Mouse (Mus musculus): ENCODE measurements around the gene Idi1.

DNA sequence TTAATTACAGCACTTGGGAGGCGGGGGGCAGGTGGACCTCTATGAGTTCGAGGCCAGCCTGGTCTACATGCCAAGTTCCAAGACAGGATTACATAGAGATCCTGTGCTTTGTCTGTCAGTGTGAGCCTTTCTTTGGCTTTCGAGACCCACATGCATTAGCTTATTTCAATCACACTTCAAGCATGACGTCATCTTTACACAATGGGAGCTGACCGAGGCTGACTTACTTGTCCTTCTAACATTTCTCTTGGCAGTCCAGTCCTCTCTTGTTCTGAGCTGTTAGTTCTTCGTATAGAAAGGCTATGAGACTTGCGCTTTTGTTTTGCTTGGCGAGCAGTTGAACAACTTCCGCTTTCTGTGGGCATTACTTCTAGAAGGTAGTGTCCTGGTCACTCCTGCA, 24.4 kb upstream of the Idi1 start:
- TF ChIP-seq CTCF (IDR thresholded peaks at IDR 0.05; ENCODE audit: extremely low read depth, insufficient read length, insufficient replicate concordance, low read depth, low read length), result no peak
- TF ChIP-seq POLR2A (IDR thresholded peaks at IDR 0.05; ENCODE audit: low read depth, low read length), result no peak

All from small intestine, adult 2 months (tissue).